Mouse (Mus musculus) cortical plate, adult 2 months (tissue): ENCODE data around the gene Rhoa.

Source experiments
- CTCF ChIP-seq: fragments of 200-500 bp; IDR thresholded peaks from 2 replicates; pipeline ENCODE4 v1.5.1; 2011; ENCODE audit warnings: mild to moderate bottlenecking, control low read depth, low read length; ENCODE audit not compliant: insufficient read depth; ENCODE audit errors: extremely low read depth
- POLR2A ChIP-seq: fragments of 200-500 bp; IDR thresholded peaks from 2 replicates; pipeline ENCODE4 v1.6.1; 2011; ENCODE audit warnings: mild to moderate bottlenecking, low read length, control low read depth; ENCODE audit not compliant: insufficient read depth; ENCODE audit errors: extremely low read depth

- TF ChIP-seq POLR2A (no peak), CTCF (no peak)
These were observed 43.8 kb downstream of the Rhoa start for GRCm38 (mm10) chr9:108349727-108350126.
